Mouse (Mus musculus) midbrain, embryonic 13.5 days (tissue): Measurements from ENCODE around the gene Rasgrp4. TPM values are rescaled to one million over a fixed set of nuclear protein-coding genes. Genes with fewer than 3 reads are reported as not detected.
A peak's percentile ranks its signal among the peaks of the same experiment; 100 is the strongest.
"Not testable (repeated sequence)": the region's sequence is repeated elsewhere in the genome, so short reads cannot be mapped to it uniquely, and the experiment has no call there.

Experiments used
- ATAC-seq: fragments of 200-750 bp; cut with Nextera tagmentation; 2 replicates; pipeline ENCODE4 v1.8.0; 2017; ENCODE audit warnings: mild to moderate bottlenecking, moderate TSS enrichment, moderate library complexity
- H3K27ac ChIP-seq: fragments of 300-500 bp; sonication (generic); 2 replicates; pipeline ENCODE4 v1.5.1; 2015; ENCODE audit warnings: inconsistent platforms, mild to moderate bottlenecking, moderate library complexity
- H3K27me3 ChIP-seq: fragments of 300-500 bp; sonication (generic); 2 replicates; pipeline ENCODE4 v1.6.1; 2015; ENCODE audit warnings: mild to moderate bottlenecking, inconsistent platforms
- H3K36me3 ChIP-seq: fragments of 300-500 bp; sonication (generic); 2 replicates; pipeline ENCODE4 v1.6.1; 2015; ENCODE audit warnings: mild to moderate bottlenecking, inconsistent platforms
- H3K4me1 ChIP-seq: fragments of 300-500 bp; sonication (generic); replicated peaks from 2 replicates; pipeline ENCODE4 v1.6.1; 2015; ENCODE audit warnings: inconsistent platforms
- H3K4me2 ChIP-seq: fragments of 300-500 bp; sonication (generic); replicated peaks from 2 replicates; pipeline ENCODE4 v1.6.1; 2015; ENCODE audit warnings: moderate library complexity, mild to moderate bottlenecking, inconsistent platforms
- H3K4me3 ChIP-seq: fragments of 300-500 bp; sonication (generic); replicated peaks from 2 replicates; pipeline ENCODE4 v1.5.1; 2015; ENCODE audit warnings: mild to moderate bottlenecking, inconsistent platforms
- H3K9ac ChIP-seq: fragments of 300-500 bp; sonication (generic); replicated peaks from 2 replicates; pipeline ENCODE4 v1.6.1; 2015; ENCODE audit warnings: mild to moderate bottlenecking, inconsistent platforms
- H3K9me3 ChIP-seq: fragments of 300-500 bp; sonication (generic); 2 replicates; pipeline ENCODE4 v1.6.1; 2016; ENCODE audit warnings: mild to moderate bottlenecking, inconsistent platforms
- WGBS: fragments of 180-500 bp; shearing (Covaris S2); methylation state at CpG from one replicate; pipeline ENCODE4 v1.1.7; 2015; 5-methylcytosine and 5-hydroxymethylcytosine counted together
- polyA plus RNA-seq: library from polyadenylated mRNA; unstranded; fragments of >200 nt; fragmentation: Nextera tagmentation; extraction: Ambion mirVana; gene quantifications from 2 replicates; pipeline ENCODE4 v1.2.1, GENCODE M21; 2015

Rasgrp4 gene
- polyA plus RNA-seq, 1 experiment from 2014 or later: 0.40 TPM

- WGBS: under 1% methylated on average over 31 of the region's 39 CpGs
- peak overlapping the region; percentile 70 for H3K9ac ChIP-seq
- peak; percentile 76 for ATAC-seq
- peak overlapping the region; percentile 67 for H3K4me3 ChIP-seq
- H3K27me3 ChIP-seq: peaks cover 39% of the 10 kb centered on the region
- H3K36me3 ChIP-seq: peaks cover 24% of the 10 kb centered on the region
- H3K4me1 ChIP-seq: peaks cover 44% of the 10 kb centered on the region
- no peaks in the 10 kb centered on the region for H3K9me3 ChIP-seq
- peak overlapping the region; percentile 87 for H3K27ac ChIP-seq
- H3K4me2 ChIP-seq: peak overlapping the region; percentile 66
These were observed 34.8 kb downstream of the Rasgrp4 start for GRCm38 (mm10) chr7:29169231-29170065.

DNA sequence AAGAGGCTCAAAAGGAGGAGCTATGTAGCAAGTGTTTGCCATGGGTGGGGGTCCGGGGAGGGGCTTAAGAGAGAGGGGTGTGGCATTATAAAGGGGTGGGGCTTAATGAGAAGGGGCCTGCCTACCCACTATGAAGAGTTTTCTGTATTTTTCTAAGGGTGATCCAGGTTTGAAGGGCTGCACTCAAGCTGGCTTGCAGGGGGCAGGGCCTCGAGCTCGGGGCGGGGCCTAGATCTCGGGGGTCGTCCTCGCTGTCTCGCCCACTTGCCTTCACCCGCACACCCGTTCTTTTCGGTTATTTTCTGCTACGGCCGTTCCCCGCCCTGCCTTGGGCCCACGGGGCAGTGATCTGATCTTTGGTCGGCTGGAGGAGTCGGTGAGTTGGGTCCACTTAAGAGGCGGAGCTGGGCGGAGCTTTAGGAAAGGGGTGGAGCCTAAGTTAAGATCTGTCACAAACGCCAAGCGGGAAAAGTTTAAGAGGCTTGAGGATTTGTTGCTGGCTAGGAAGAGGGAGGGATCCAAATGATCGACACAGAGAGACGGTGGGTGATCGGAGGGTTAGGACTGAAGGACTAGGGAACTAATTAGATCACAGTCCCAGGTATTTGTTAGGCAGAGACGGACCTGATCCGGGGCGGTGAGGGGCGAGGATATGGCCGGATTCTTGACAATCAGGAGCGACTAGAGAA lies 35.6 kb downstream of the Rasgrp4 start, which contains the start of the genes Ggn and Spred3:
Gene Ggn, plus strand, starts transcription at position 145 of the 689 bp plus-strand sequence.
Gene Spred3, minus strand, starts transcription at position 346 of the 689 bp plus-strand sequence.
- Histone ChIP-seq H3K4me1 (peaks cover 44% of the 10 kb centered on the region), H3K4me3 (peak within 1 kb of the TSS; percentile 67), H3K9me3 (no peaks in the 10 kb centered on the region), H3K9ac (peak within 1 kb of the TSS; percentile 70), H3K36me3 (peaks cover 31% of the 10 kb centered on the region), H3K27ac (peak within 1 kb of the TSS; percentile 87), H3K27me3 (peaks cover 47% of the 10 kb centered on the region), H3K4me2 (peak within 1 kb of the TSS; percentile 66)
- WGBS: under 1% methylated on average over 30 of the region's 30 CpGs
- peak; percentile 44 for ATAC-seq

GRCm38 (mm10) chr7:29170755-29171561 lies 36.3 kb downstream of the Rasgrp4 start:
- peak overlapping the region; percentile 48 for H3K9ac ChIP-seq
- WGBS: 1% methylated on average over 43 of the region's 43 CpGs
- peaks cover 44% of the 10 kb centered on the region for H3K4me1 ChIP-seq
- peaks cover 47% of the 10 kb centered on the region for H3K27me3 ChIP-seq
- peak overlapping the region; percentile 66 for H3K4me2 ChIP-seq
- H3K27ac ChIP-seq: no peak overlapping the region
- no peak for ATAC-seq
- peaks cover 39% of the 10 kb centered on the region for H3K36me3 ChIP-seq
- no peaks in the 10 kb centered on the region for H3K9me3 ChIP-seq
- H3K4me3 ChIP-seq: peak overlapping the region; percentile 67

GRCm38 (mm10) chr7:29171562-29172097 lies 37.0 kb downstream of the Rasgrp4 start:
- H3K27me3 ChIP-seq: peaks cover 47% of the 10 kb centered on the region
- peak overlapping the region; percentile 48 for H3K9ac ChIP-seq
- H3K36me3 ChIP-seq: peaks cover 42% of the 10 kb centered on the region
- peaks cover 44% of the 10 kb centered on the region for H3K4me1 ChIP-seq
- H3K27ac ChIP-seq: no peak overlapping the region
- peak overlapping the region; percentile 67 for H3K4me3 ChIP-seq
- WGBS: 5% methylated on average over 34 of the region's 34 CpGs
- peak overlapping the region; percentile 66 for H3K4me2 ChIP-seq
- no peaks in the 10 kb centered on the region for H3K9me3 ChIP-seq
- no peak for ATAC-seq

- WGBS: 30% methylated on average over 32 of the region's 32 CpGs
These were observed 37.9 kb downstream of the Rasgrp4 start for GRCm38 (mm10) chr7:29172390-29173016.

DNA sequence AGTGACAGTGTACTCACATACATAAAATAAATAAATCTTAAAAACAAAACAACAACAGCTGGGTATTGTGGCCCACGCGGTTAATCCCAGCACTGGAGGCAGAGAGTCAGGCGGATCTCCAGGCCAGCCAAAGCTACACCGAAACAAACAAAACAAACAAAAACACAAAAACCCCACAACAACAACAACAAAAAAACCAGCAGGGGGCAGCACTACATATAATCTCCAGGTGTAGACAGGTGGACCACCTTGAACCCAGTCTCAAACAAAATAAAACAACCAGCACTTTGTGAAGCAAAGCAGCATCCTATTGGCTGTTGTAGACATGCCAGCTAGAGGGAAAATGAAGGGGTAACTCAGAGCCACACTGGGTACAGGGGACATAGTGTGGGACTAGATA lies 43.5 kb downstream of the Rasgrp4 start:
- peak overlapping the region; percentile 84; the same call in 1 of the 2 replicates for H3K4me3 ChIP-seq
- WGBS: 94% methylated on average over 4 of the region's 4 CpGs

More at GRCm38 (mm10) chr7:29172390-29173016, 37.9 kb downstream of the Rasgrp4 start:
- Histone ChIP-seq H3K9me3 (no peaks in the 10 kb centered on the region), H3K9ac (0 out of 2 replicates have a peak overlapping the region, but pooled peaks have one; percentile 48), H3K27ac (no peak overlapping the region), H3K36me3 (peaks cover 46% of the 10 kb centered on the region), H3K4me2 (0 out of 2 replicates have a peak overlapping the region, but pooled peaks have one; percentile 66), H3K4me3 (no peak overlapping the region), H3K4me1 (peaks cover 39% of the 10 kb centered on the region), H3K27me3 (peaks cover 47% of the 10 kb centered on the region)
- no peak for ATAC-seq

DNA sequence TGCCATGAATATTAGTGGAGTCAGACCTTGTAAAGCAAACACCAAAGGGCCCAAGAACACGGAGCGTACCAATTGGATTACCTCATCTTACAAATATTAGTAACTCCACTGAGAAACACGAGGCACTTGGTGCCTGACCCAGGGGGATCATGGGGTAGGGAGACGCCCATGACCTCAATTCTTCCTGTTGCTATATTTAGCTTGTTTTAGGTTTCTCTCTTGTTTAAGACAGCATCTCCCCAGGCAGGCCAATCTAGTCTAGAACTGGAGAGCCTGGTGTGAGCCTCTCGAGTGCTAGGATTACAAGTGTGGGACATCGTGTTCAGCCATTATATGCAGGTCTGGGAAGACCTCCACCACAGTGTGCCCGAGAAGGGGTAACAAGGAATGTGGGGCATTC lies 44.7 kb downstream of the Rasgrp4 start:
- Histone ChIP-seq H3K27ac (no peak overlapping the region), H3K4me2 (peak overlapping the region; percentile 92), H3K9me3 (no peaks in the 10 kb centered on the region), H3K27me3 (peaks cover 9% of the 10 kb centered on the region), H3K36me3 (peaks cover 27% of the 10 kb centered on the region), H3K4me1 (peaks cover 22% of the 10 kb centered on the region), H3K4me3 (peak overlapping the region; percentile 84), H3K9ac (peak overlapping the region; percentile 86)
- 57% methylated on average over 7 of the region's 7 CpGs for WGBS
- no peak for ATAC-seq

More for the DNA sequence above, 43.5 kb downstream of the Rasgrp4 start:
- Histone ChIP-seq H3K4me1 (peaks cover 22% of the 10 kb centered on the region), H3K27ac (no peak overlapping the region), H3K4me2 (no peak overlapping the region), H3K9ac (no peak overlapping the region), H3K27me3 (peaks cover 22% of the 10 kb centered on the region), H3K9me3 (no peaks in the 10 kb centered on the region), H3K36me3 (peaks cover 40% of the 10 kb centered on the region)
- ATAC-seq: no peak

DNA sequence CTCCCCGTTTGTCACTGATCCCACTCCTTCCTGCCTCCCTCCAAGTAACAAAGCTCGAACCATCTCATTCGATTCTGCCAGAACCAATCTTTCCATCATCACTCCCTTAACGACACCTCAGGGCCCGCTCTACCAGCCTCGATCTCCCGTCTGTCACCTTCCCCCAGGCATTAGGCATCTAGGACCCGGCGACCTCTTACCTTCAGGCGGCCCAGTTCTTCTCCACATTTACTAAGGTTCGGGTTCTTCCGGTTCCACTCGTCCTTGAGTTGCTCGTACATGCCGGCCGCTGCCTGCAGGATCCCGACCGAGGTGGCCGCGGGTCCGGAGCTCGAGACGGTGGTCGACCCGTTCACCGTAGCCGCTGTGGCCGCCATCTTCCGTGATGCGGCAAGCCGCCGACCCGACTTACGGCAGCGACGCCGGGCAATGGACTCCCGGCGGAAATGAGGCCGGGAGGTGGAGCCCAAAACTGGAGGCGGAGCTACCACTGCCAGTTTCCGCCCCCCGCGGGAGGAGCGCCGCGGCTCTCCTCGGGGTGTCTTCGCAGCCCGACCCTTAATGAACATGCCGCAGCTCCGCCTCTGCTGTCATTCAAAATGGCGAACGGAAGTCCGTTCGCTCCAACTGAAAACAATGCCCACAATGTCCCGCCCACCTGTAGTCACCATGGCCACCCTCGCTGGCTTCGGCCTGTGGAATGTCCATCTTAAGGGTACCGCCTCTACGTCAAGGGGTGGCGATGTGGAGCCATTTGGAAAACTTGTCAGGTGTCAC lies 45.6 kb downstream of the Rasgrp4 start, which contains the start of gene Psmd8:
Gene Psmd8, minus strand, starts transcription at position 625 of the 777 bp plus-strand sequence.
- H3K9ac ChIP-seq: peak within 1 kb of the TSS; percentile 86
- under 1% methylated on average over 62 of the region's 62 CpGs for WGBS
- H3K27ac ChIP-seq: peak within 1 kb of the TSS; percentile 79
- peaks cover 18% of the 10 kb centered on the region for H3K36me3 ChIP-seq
- no peaks in the 10 kb centered on the region for H3K9me3 ChIP-seq
- H3K4me3 ChIP-seq: peak within 1 kb of the TSS; percentile 84
- peak; percentile 96 for ATAC-seq
- H3K4me1 ChIP-seq: peaks cover 22% of the 10 kb centered on the region
- H3K27me3 ChIP-seq: no peaks in the 10 kb centered on the region; the same call in 1 of the 2 replicates
- peak within 1 kb of the TSS; percentile 92 for H3K4me2 ChIP-seq

GRCm38 (mm10) chr7:29180854-29181236 lies 46.2 kb downstream of the Rasgrp4 start:
- peak; percentile 50 for ATAC-seq
- Histone ChIP-seq H3K27ac (peak overlapping the region; percentile 71), H3K4me2 (peak overlapping the region; percentile 92), H3K9me3 (no peaks in the 10 kb centered on the region), H3K9ac (no peak overlapping the region), H3K4me1 (peaks cover 22% of the 10 kb centered on the region), H3K27me3 (no peaks in the 10 kb centered on the region), H3K36me3 (peaks cover 12% of the 10 kb centered on the region), H3K4me3 (peak overlapping the region; percentile 84)
- 40% methylated on average over 5 of the region's 5 CpGs for WGBS

- not testable (repeated sequence) for H3K27me3 ChIP-seq, H3K4me3 ChIP-seq, H3K9ac ChIP-seq, H3K9me3 ChIP-seq, ATAC-seq, H3K36me3 ChIP-seq, H3K27ac ChIP-seq
- WGBS: 80% methylated on average over 4 of the region's 4 CpGs
- peak overlapping the region; percentile 92; the same call in 1 of the 2 replicates for H3K4me2 ChIP-seq
- H3K4me1 ChIP-seq: peaks cover 22% of the 10 kb centered on the region
These were observed 46.7 kb downstream of the Rasgrp4 start for GRCm38 (mm10) chr7:29181323-29181722.
